Mouse (Mus musculus): ENCODE results near the gene Dusp19.

GRCm38 (mm10) chr2:80678803-80679202 lies 62.0 kb downstream of the Dusp19 start:
- no peak for TF ChIP-seq CTCF (IDR thresholded peaks at IDR 0.05)
- TF ChIP-seq EP300 (IDR thresholded peaks at IDR 0.05), result no peak

All from lung, postnatal 0 days (tissue).